Comparison of ENCODE assay signal across 31 mouse cellular contexts in the genomic region with DNA sequence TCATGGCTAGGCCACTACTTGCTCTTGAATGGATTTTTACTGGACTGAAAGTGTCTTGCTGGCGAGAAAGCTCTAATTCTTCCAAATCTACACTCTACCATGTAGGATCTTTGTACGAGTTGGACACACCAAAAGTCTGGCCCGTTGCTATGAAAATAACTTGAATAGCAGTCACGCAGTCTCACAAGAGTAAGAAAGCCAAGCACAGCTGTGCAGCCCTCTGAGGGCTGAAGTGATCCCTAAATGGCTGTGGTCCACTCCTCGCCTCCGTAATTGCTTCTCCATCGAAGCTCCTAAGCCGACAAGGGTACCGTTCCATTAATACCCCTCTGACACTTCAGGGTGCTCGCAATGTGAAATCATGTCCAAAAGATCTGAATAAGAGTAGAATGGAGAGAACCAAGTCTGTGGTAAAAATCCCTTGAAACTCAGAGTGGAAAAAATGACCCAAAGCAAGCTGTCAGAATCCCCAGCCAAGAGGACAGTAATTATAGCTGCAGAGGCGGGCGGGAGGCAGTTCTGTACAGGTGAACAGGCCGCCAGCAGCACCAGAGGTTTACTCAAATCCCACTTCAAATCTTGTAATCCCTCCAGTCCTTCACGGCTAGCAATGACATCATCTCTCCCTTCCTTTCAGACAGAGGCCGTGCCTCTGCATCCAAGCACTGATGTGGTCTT.
A peak's percentile ranks its signal among the peaks of the same experiment; 100 is the strongest.
DNase-seq lines count a peak whose midpoint lies in the region; ATAC-seq and TF ChIP-seq lines count a peak whose summit lies in the region.
"Had no signal": no experiment of that assay in that cellular context is flagged by ENCODE, and none has a peak within 500 bp of the region (broad histone marks: within the 10 kb centered on the region; RNA-seq: fewer than 3 reads in every experiment).

No protein-coding gene starts in this region.

- DNase-seq in adrenal gland, postnatal 10 days, result peak; percentile 27
- no peak for DNase-seq in adrenal gland, adult 8-10 months
- no peak for DNase-seq in testis, postnatal 10 days (ENCODE audit: low spot score)
- DNase-seq in hindbrain, embryonic 11.5 days (ENCODE audit: low spot score), result no peak
- DNase-seq in kidney, adult 8-10 months, result no peak
- DNase-seq: adrenal gland, postnatal 36 days; cerebellum, adult 2 months; cerebellum, postnatal 36 days; heart, postnatal 36 days; kidney, adult 9 months; kidney, postnatal 25 days; liver, embryonic 13.5 days; lung, adult 18-20 months; lung, postnatal 4 days; retina, postnatal 1 day; right cerebral cortex, postnatal 14 days; thymus, postnatal 14 days had no signal

- peak overlapping the region; percentile 10 for H3ac ChIP-seq in C2C12 (ENCODE audit: control insufficient read depth, insufficient read length, low read depth)

- no peak overlapping the region for H3K9ac ChIP-seq in embryonic facial prominence, embryonic 15.5 days
- no peak overlapping the region for H3K9ac ChIP-seq in limb, embryonic 13.5 days
- H3K9ac ChIP-seq in hindbrain, embryonic 11.5 days (ENCODE audit: low read depth, low read length), result no peak overlapping the region
- H3K9ac ChIP-seq: embryonic facial prominence, embryonic 12.5 days; forebrain, embryonic 13.5 days; hindbrain, embryonic 13.5 days; limb, embryonic 12.5 days; liver, embryonic 13.5 days; midbrain, embryonic 15.5 days; neural tube, embryonic 12.5 days; stomach, embryonic 15.5 days had no signal

- TF ChIP-seq CTCF in C2C12 (IDR thresholded peaks at IDR 0.05; ENCODE audit: control insufficient read depth, insufficient read depth, insufficient read length), result no peak

- 67% methylated on average over 15 of the region's 15 CpGs for WGBS in embryonic facial prominence, embryonic 15.5 days
- 65% methylated on average over 15 of the region's 15 CpGs for WGBS in limb, embryonic 13.5 days
- WGBS in hindbrain, embryonic 11.5 days, result 96% methylated on average over 15 of the region's 15 CpGs

- H3K79me2 ChIP-seq in C2C12 (ENCODE audit: control insufficient read depth, insufficient read depth), result no peaks in the 10 kb centered on the region

- no peaks in the 10 kb centered on the region for H3K79me3 ChIP-seq in C2C12 (ENCODE audit: low read depth)

- ATAC-seq in embryonic facial prominence, embryonic 15.5 days (ENCODE audit: insufficient number of reproducible peaks, low FRiP score, low TSS enrichment, low read depth), result no peak
- ATAC-seq in limb, embryonic 13.5 days (ENCODE audit: low FRiP score, low read depth), result peak; percentile 51; the same call in 1 of the 2 replicates
- ATAC-seq in hindbrain, embryonic 11.5 days (ENCODE audit: low FRiP score), result no peak
- ATAC-seq: forebrain, embryonic 13.5 days; intestine, embryonic 16.5 days; lung, postnatal 0 days; midbrain, embryonic 15.5 days; Patski had no signal

- H3K27me3 ChIP-seq in C2C12 (ENCODE audit: control insufficient read depth, insufficient read depth, insufficient read length), result no peaks in the 10 kb centered on the region
- peaks cover 5% of the 10 kb centered on the region; the same call in 1 of the 2 replicates for H3K27me3 ChIP-seq in embryonic facial prominence, embryonic 15.5 days
- H3K27me3 ChIP-seq in limb, embryonic 13.5 days, result peaks cover 26% of the 10 kb centered on the region
- no peaks in the 10 kb centered on the region for H3K27me3 ChIP-seq in hindbrain, embryonic 11.5 days (ENCODE audit: control insufficient read depth, insufficient read depth, low read length)
- H3K27me3 ChIP-seq: forebrain, embryonic 13.5 days; hindbrain, embryonic 13.5 days; liver, embryonic 13.5 days; midbrain, embryonic 15.5 days; neural tube, embryonic 12.5 days; Patski; stomach, embryonic 15.5 days had no signal

- H3K36me3 ChIP-seq in C2C12 (ENCODE audit: control insufficient read depth, insufficient read depth), result no peaks in the 10 kb centered on the region
- H3K36me3 ChIP-seq in embryonic facial prominence, embryonic 15.5 days, result no peaks in the 10 kb centered on the region
- H3K36me3 ChIP-seq in limb, embryonic 13.5 days, result no peaks in the 10 kb centered on the region
- no peaks in the 10 kb centered on the region for H3K36me3 ChIP-seq in hindbrain, embryonic 11.5 days (ENCODE audit: control insufficient read depth, insufficient read depth, low read length)
- H3K36me3 ChIP-seq: embryonic facial prominence, embryonic 12.5 days; heart, embryonic 10.5 days; hindbrain, embryonic 13.5 days; limb, embryonic 12.5 days; liver, embryonic 13.5 days; midbrain, embryonic 15.5 days; neural tube, embryonic 12.5 days; stomach, embryonic 15.5 days had no signal

- H3K27ac ChIP-seq in embryonic facial prominence, embryonic 15.5 days (replicated peaks), result peak overlapping the region; percentile 55
- H3K27ac ChIP-seq in limb, embryonic 13.5 days, result peak overlapping the region; percentile 66; the same call in 1 of the 2 replicates
- H3K27ac ChIP-seq in hindbrain, embryonic 11.5 days (ENCODE audit: low read depth, low read length), result no peak overlapping the region
- H3K27ac ChIP-seq: embryonic facial prominence, embryonic 12.5 days; forebrain, embryonic 13.5 days; heart, embryonic 10.5 days; hindbrain, embryonic 13.5 days; limb, embryonic 12.5 days; liver, embryonic 13.5 days; midbrain, embryonic 15.5 days; neural tube, embryonic 12.5 days; stomach, embryonic 15.5 days had no signal

- no peak overlapping the region for H3K4me2 ChIP-seq in embryonic facial prominence, embryonic 15.5 days (replicated peaks)
- H3K4me2 ChIP-seq in limb, embryonic 13.5 days (replicated peaks), result no peak overlapping the region
- H3K4me2 ChIP-seq in hindbrain, embryonic 11.5 days (replicated peaks; ENCODE audit: low read depth, low read length), result no peak overlapping the region
- H3K4me2 ChIP-seq: embryonic facial prominence, embryonic 12.5 days; forebrain, embryonic 13.5 days; hindbrain, embryonic 13.5 days; limb, embryonic 12.5 days; liver, embryonic 13.5 days; midbrain, embryonic 15.5 days; neural tube, embryonic 12.5 days; stomach, embryonic 15.5 days had no signal

- H3K4me3 ChIP-seq in C2C12 (ENCODE audit: insufficient read depth, poor library complexity, severe bottlenecking), result no peak overlapping the region
- no peak overlapping the region for H3K4me3 ChIP-seq in embryonic facial prominence, embryonic 15.5 days (replicated peaks)
- H3K4me3 ChIP-seq in limb, embryonic 13.5 days, result no peak overlapping the region
- no peak overlapping the region for H3K4me3 ChIP-seq in hindbrain, embryonic 11.5 days (ENCODE audit: low read depth, low read length)
- H3K4me3 ChIP-seq: embryonic facial prominence, embryonic 12.5 days; forebrain, embryonic 13.5 days; heart, embryonic 10.5 days; hindbrain, embryonic 13.5 days; limb, embryonic 12.5 days; liver, embryonic 13.5 days; midbrain, embryonic 15.5 days; neural tube, embryonic 12.5 days; stomach, embryonic 15.5 days had no signal

- no peaks in the 10 kb centered on the region for H3K9me3 ChIP-seq in embryonic facial prominence, embryonic 15.5 days (replicated peaks)
- no peaks in the 10 kb centered on the region for H3K9me3 ChIP-seq in limb, embryonic 13.5 days
- H3K9me3 ChIP-seq in hindbrain, embryonic 11.5 days (ENCODE audit: control insufficient read depth, low read length), result no peaks in the 10 kb centered on the region
- H3K9me3 ChIP-seq: embryonic facial prominence, embryonic 12.5 days; forebrain, embryonic 13.5 days; heart, embryonic 10.5 days; hindbrain, embryonic 13.5 days; limb, embryonic 12.5 days; liver, embryonic 13.5 days; midbrain, embryonic 15.5 days; neural tube, embryonic 12.5 days; stomach, embryonic 15.5 days had no signal

- H3K4me1 ChIP-seq in embryonic facial prominence, embryonic 15.5 days, result peaks cover 17% of the 10 kb centered on the region
- peaks cover 31% of the 10 kb centered on the region for H3K4me1 ChIP-seq in limb, embryonic 13.5 days
- no peaks in the 10 kb centered on the region for H3K4me1 ChIP-seq in hindbrain, embryonic 11.5 days (replicated peaks; ENCODE audit: control insufficient read depth, insufficient read depth, low read length)
- H3K4me1 ChIP-seq: forebrain, embryonic 13.5 days; liver, embryonic 13.5 days; midbrain, embryonic 15.5 days had no signal

TF ChIP-seq in C2C12, 6 proteins besides CTCF, POLR2A, EP300 and RAD21:
- no peak for TF ChIP-seq USF1 (IDR thresholded peaks at IDR 0.05; ENCODE audit: low read depth)
- no peak for TF ChIP-seq CEBPB (IDR thresholded peaks at IDR 0.05; ENCODE audit: low read depth)
- TF ChIP-seq FOSL1 (IDR thresholded peaks at IDR 0.05; ENCODE audit: insufficient read depth, low read length, poor library complexity, severe bottlenecking), result no peak
- TF ChIP-seq MAX (IDR thresholded peaks at IDR 0.05), result no peak
- TF ChIP-seq MYOD1 (IDR thresholded peaks at IDR 0.05; ENCODE audit: control insufficient read depth, insufficient read length, low read depth), result no peak
- no peak for TF ChIP-seq MYOG (IDR thresholded peaks at IDR 0.05; ENCODE audit: control insufficient read depth, extremely low read depth, insufficient read length)
